In genomic region chr13:78175821-78176380, GRCm38 (mm10) we compare ENCODE assay signal across 8 mouse cellular contexts. TPM values are rescaled to one million over a fixed set of nuclear protein-coding genes. Genes with fewer than 3 reads are reported as not detected.
DNase-seq lines count a peak whose midpoint lies in the region; ATAC-seq and TF ChIP-seq lines count a peak whose summit lies in the region.

No protein-coding gene starts in this region.

- no peak for DNase-seq in gastrocnemius, adult 2 months
- no peak for DNase-seq in gastrocnemius, postnatal 4 days (ENCODE audit: low spot score in 2 of 2)
- DNase-seq in lung, postnatal 0 days (ENCODE audit: low spot score), result peak; percentile 42
- DNase-seq in lung, postnatal 14 days, result no peak
- peak; percentile 66 for DNase-seq in hindbrain, embryonic 11.5 days (ENCODE audit: low spot score)
- DNase-seq in retina, postnatal 1 day, result peak; percentile 61
- no peak for DNase-seq in urinary bladder, adult 18-20 months (ENCODE audit: low spot score in 2 of 2)
- DNase-seq in adrenal gland, postnatal 36 days, result no peak

- ATAC-seq in lung, postnatal 0 days, result no peak
- no peak for ATAC-seq in hindbrain, embryonic 11.5 days (ENCODE audit: low FRiP score)

- 4% methylated on average over 8 of the region's 8 CpGs for WGBS in lung, postnatal 0 days
- under 1% methylated on average over 8 of the region's 8 CpGs for WGBS in hindbrain, embryonic 11.5 days

- no peak overlapping the region for H3K4me3 ChIP-seq in gastrocnemius, adult 2 months
- H3K4me3 ChIP-seq in lung, postnatal 0 days (ENCODE audit: low read depth, low read length), result no peak overlapping the region
- H3K4me3 ChIP-seq in hindbrain, embryonic 11.5 days (ENCODE audit: low read depth, low read length), result peak overlapping the region; percentile 18; the same call in 1 of the 2 replicates

- peak; percentile 40 for TF ChIP-seq CTCF in gastrocnemius, adult 2 months (IDR thresholded peaks at IDR 0.05)
- TF ChIP-seq CTCF in lung, postnatal 0 days (IDR thresholded peaks at IDR 0.05), result peak; percentile 60

- peaks cover 2% of the 10 kb centered on the region; the same call in 1 of the 2 replicates for H3K4me1 ChIP-seq in lung, postnatal 0 days (ENCODE audit: insufficient read depth, low read depth, low read length)
- H3K4me1 ChIP-seq in hindbrain, embryonic 11.5 days (replicated peaks; ENCODE audit: control insufficient read depth, insufficient read depth, low read length), result no peaks in the 10 kb centered on the region

- no peaks in the 10 kb centered on the region for H3K36me3 ChIP-seq in lung, postnatal 0 days (ENCODE audit: insufficient read depth, low read length)
- H3K36me3 ChIP-seq in hindbrain, embryonic 11.5 days (ENCODE audit: control insufficient read depth, insufficient read depth, low read length), result no peaks in the 10 kb centered on the region

- TF ChIP-seq EP300 in lung, postnatal 0 days (IDR thresholded peaks at IDR 0.05), result no peak

- H3K4me2 ChIP-seq in lung, postnatal 0 days (replicated peaks; ENCODE audit: low read depth, low read length), result no peak overlapping the region
- peak overlapping the region; percentile 41 for H3K4me2 ChIP-seq in hindbrain, embryonic 11.5 days (replicated peaks; ENCODE audit: low read depth, low read length)

- intact Hi-C loops in gastrocnemius, adult 2 months (cut with DNase I), result no loop called here

- no peak overlapping the region for H3K27ac ChIP-seq in gastrocnemius, adult 2 months
- H3K27ac ChIP-seq in lung, postnatal 0 days (ENCODE audit: low read length), result no peak overlapping the region
- peak overlapping the region; percentile 61; the same call in 1 of the 2 replicates for H3K27ac ChIP-seq in hindbrain, embryonic 11.5 days (ENCODE audit: low read depth, low read length)

- H3K9me3 ChIP-seq in lung, postnatal 0 days (ENCODE audit: low read length), result no peaks in the 10 kb centered on the region
- H3K9me3 ChIP-seq in hindbrain, embryonic 11.5 days (ENCODE audit: control insufficient read depth, low read length), result no peaks in the 10 kb centered on the region

- H3K27me3 ChIP-seq in lung, postnatal 0 days (replicated peaks; ENCODE audit: insufficient read depth, low read length), result peaks cover 67% of the 10 kb centered on the region
- peaks cover 12% of the 10 kb centered on the region; the same call in 1 of the 2 replicates for H3K27me3 ChIP-seq in hindbrain, embryonic 11.5 days (ENCODE audit: control insufficient read depth, insufficient read depth, low read length)

- H3K9ac ChIP-seq in lung, postnatal 0 days (replicated peaks; ENCODE audit: low read depth), result no peak overlapping the region
- peak overlapping the region; percentile 48 for H3K9ac ChIP-seq in hindbrain, embryonic 11.5 days (ENCODE audit: low read depth, low read length)

RNA-seq across cellular contexts. Expression of gene Nr2f1, which starts 23.7 kb away (rescaled TPM):
- under 1 TPM; 0.41 to 0.56 TPM for total RNA-seq in gastrocnemius, adult 2 months (2021)
- total RNA-seq in gastrocnemius, postnatal 4 days (2021), result 1 to 10 TPM; 3.0 to 3.5 TPM
- 3.6 and 4.0 TPM in 2 replicates for polyA plus RNA-seq in lung, postnatal 0 days (2015; fragmentation: Nextera tagmentation; extraction: Ambion mirVana)
- polyA plus RNA-seq in hindbrain, embryonic 11.5 days (2014; fragmentation: Nextera tagmentation; extraction: Ambion mirVana), result 82.8 and 97.2 TPM in 2 replicates
- 10 to 100 TPM; 17.8 to 33.0 TPM for total RNA-seq in adrenal gland, postnatal 36 days (2021)

Comparison
In these comparisons a context has a peak if more than half of its experiments do, and no peak if none do; other contexts are left out.
1. DNase-seq: peak in lung, postnatal 0 days (single experiment), hindbrain, embryonic 11.5 days (single experiment) and retina, postnatal 1 day (single experiment); none in gastrocnemius, adult 2 months (single experiment), gastrocnemius, postnatal 4 days (0 of 2), lung, postnatal 14 days (single experiment), urinary bladder, adult 18-20 months (0 of 2) and adrenal gland, postnatal 36 days (0 of 2).
2. RNA of gene Nr2f1, which starts 23.7 kb away (total RNA-seq): 17.8 to 33.0 TPM in adrenal gland, postnatal 36 days; 3.0 to 3.5 TPM in gastrocnemius, postnatal 4 days and 0.41 to 0.56 TPM in gastrocnemius, adult 2 months; every median in the first group is over 4 times any median in the second.